In genomic region chr14:16552293-16552692, GRCm38 (mm10) we compare ENCODE assay signal across 28 mouse cellular contexts.
"Had no signal": no experiment of that assay in that cellular context is flagged by ENCODE, and none has a peak within 500 bp of the region (broad histone marks: within the 10 kb centered on the region; RNA-seq: fewer than 3 reads in every experiment).

No protein-coding gene starts in this region.

- H3K9ac ChIP-seq: heart, embryonic 13.5 days; heart, embryonic 15.5 days; hindbrain, embryonic 12.5 days; hindbrain, embryonic 14.5 days; kidney, embryonic 15.5 days; limb, embryonic 12.5 days; liver, embryonic 13.5 days had no signal

- H3K27me3 ChIP-seq: heart, embryonic 13.5 days; heart, embryonic 15.5 days; hindbrain, embryonic 12.5 days; kidney, embryonic 15.5 days; liver, embryonic 13.5 days had no signal

- DNase-seq: gastrocnemius, postnatal 14 days; gastrocnemius, postnatal 36 days; heart, adult 18-20 months; heart, postnatal 14 days; heart, postnatal 4 days; kidney, adult 11 months; kidney, adult 2 months; kidney, adult 9 months; kidney, postnatal 14 days; kidney, postnatal 4 days; liver; liver, embryonic 13.5 days had no signal

- ATAC-seq: hindbrain, embryonic 16.5 days; inflammation-experienced regulatory T-cells, adult 6 months; intestine, embryonic 16.5 days had no signal

- H3K4me2 ChIP-seq: heart, embryonic 11.5 days; heart, embryonic 13.5 days; heart, embryonic 15.5 days; hindbrain, embryonic 12.5 days; hindbrain, embryonic 14.5 days; kidney, embryonic 15.5 days; limb, embryonic 12.5 days; liver, embryonic 11.5 days; liver, embryonic 13.5 days had no signal

- H3K27ac ChIP-seq: heart, embryonic 15.5 days; hindbrain, embryonic 10.5 days; hindbrain, embryonic 12.5 days; hindbrain, embryonic 14.5 days; kidney, embryonic 15.5 days; kidney, postnatal 0 days; layer of hippocampus, adult 2 months; left cerebral cortex, adult 2 months; limb, embryonic 10.5 days; limb, embryonic 12.5 days; liver, embryonic 13.5 days had no signal

- H3K9me3 ChIP-seq: heart, embryonic 13.5 days; heart, embryonic 15.5 days; hindbrain, embryonic 10.5 days; hindbrain, embryonic 12.5 days; kidney, embryonic 15.5 days; limb, embryonic 10.5 days; limb, embryonic 12.5 days; liver, embryonic 13.5 days had no signal

- H3K4me3 ChIP-seq: heart, embryonic 13.5 days; heart, embryonic 15.5 days; hindbrain, embryonic 10.5 days; hindbrain, embryonic 12.5 days; kidney, embryonic 15.5 days; layer of hippocampus, adult 2 months; left cerebral cortex, adult 2 months; limb, embryonic 10.5 days; limb, embryonic 12.5 days; liver, embryonic 13.5 days had no signal

- H3K36me3 ChIP-seq: heart, embryonic 15.5 days; hindbrain, embryonic 10.5 days; hindbrain, embryonic 12.5 days; limb, embryonic 12.5 days; liver, embryonic 13.5 days had no signal
